Mouse (Mus musculus) embryonic fibroblast, embryonic 13.5 days (primary cell): ENCODE measurements around the gene Zfp142. TPM values are rescaled to one million over a fixed set of nuclear protein-coding genes. Genes with fewer than 3 reads are reported as not detected.

Experiments used
- H3K27ac ChIP-seq: 2 replicates; pipeline ENCODE4 v1.5.1; 2012; ENCODE audit warnings: low read length, control low read depth, inconsistent platforms; ENCODE audit not compliant: insufficient read depth
- H3K4me1 ChIP-seq: 2 replicates; pipeline ENCODE4 v1.6.1; 2011; ENCODE audit warnings: low read length; ENCODE audit not compliant: control insufficient read depth, insufficient read depth
- H3K4me3 ChIP-seq: 2 replicates; pipeline ENCODE4 v1.5.1; 2011; ENCODE audit warnings: mild to moderate bottlenecking, control low read depth, low read length; ENCODE audit not compliant: insufficient read depth
- CTCF ChIP-seq: IDR thresholded peaks from 2 replicates; pipeline ENCODE4 v1.5.1; 2011; ENCODE audit warnings: mild to moderate bottlenecking, control low read depth, low read length, moderate library complexity, borderline replicate concordance; ENCODE audit not compliant: insufficient read depth
- POLR2A ChIP-seq: IDR thresholded peaks from 2 replicates; pipeline ENCODE4 v1.6.1; 2011; ENCODE audit warnings: low read depth, mild to moderate bottlenecking, control low read depth, low read length, moderate library complexity
- polyA plus RNA-seq: library from polyadenylated mRNA; stranded (reverse); fragments of >200 nt; gene quantifications from 2 replicates; pipeline ENCODE4 v1.2.4, GENCODE M21; 2011; ENCODE audit warnings: low read depth; ENCODE audit not compliant: missing spikeins, insufficient read length

Gene Zfp142
- polyA plus RNA-seq, 1 experiment: 15.1 TPM

GRCm38 (mm10) chr1:74584616-74585398, 3.2 kb downstream of the Zfp142 start:
- TF ChIP-seq CTCF (no peak), POLR2A (no peak)
- peaks cover 8% of the 10 kb centered on the region; the same call in 1 of the 2 replicates for H3K4me1 ChIP-seq
- H3K4me3 ChIP-seq: no peak overlapping the region
- H3K27ac ChIP-seq: no peak overlapping the region

GRCm38 (mm10) chr1:74582621-74583020, 5.4 kb downstream of the Zfp142 start:
- Histone ChIP-seq H3K27ac (no peak overlapping the region), H3K4me3 (no peak overlapping the region), H3K4me1 (peaks cover 8% of the 10 kb centered on the region; the same call in 1 of the 2 replicates)
- TF ChIP-seq CTCF: no peak
- no peak for TF ChIP-seq POLR2A

GRCm38 (mm10) chr1:74569739-74570719, 18.0 kb downstream of the Zfp142 start:
- Histone ChIP-seq H3K27ac (no peak overlapping the region), H3K4me1 (no peaks in the 10 kb centered on the region)
- TF ChIP-seq CTCF (no peak), POLR2A (no peak)

GRCm38 (mm10) chr1:74565834-74566233, 22.2 kb downstream of the Zfp142 start:
- H3K4me3 ChIP-seq: no peak overlapping the region
- H3K27ac ChIP-seq: no peak overlapping the region
- TF ChIP-seq POLR2A: no peak
- no peak for TF ChIP-seq CTCF
- H3K4me1 ChIP-seq: no peaks in the 10 kb centered on the region

More at GRCm38 (mm10) chr1:74569739-74570719, 18.0 kb downstream of the Zfp142 start:
- H3K4me3 ChIP-seq: no peak overlapping the region

GRCm38 (mm10) chr1:74559061-74559460, 29.0 kb downstream of the Zfp142 start:
- no peaks in the 10 kb centered on the region for H3K4me1 ChIP-seq
- H3K4me3 ChIP-seq: no peak overlapping the region
- no peak for TF ChIP-seq POLR2A
- no peak for TF ChIP-seq CTCF
- no peak overlapping the region for H3K27ac ChIP-seq

GRCm38 (mm10) chr1:74544184-74544583, 43.9 kb downstream of the Zfp142 start, which contains the start of gene Usp37:
Usp37 (minus strand) TSS chr1:74544284.
- no peak within 1 kb of the TSS for H3K27ac ChIP-seq
- H3K4me3 ChIP-seq: no peak within 1 kb of the TSS
- H3K4me1 ChIP-seq: no peaks in the 10 kb centered on the region
- TF ChIP-seq CTCF: no peak

GRCm38 (mm10) chr1:74542451-74542961, 45.5 kb downstream of the Zfp142 start, which contains the start of gene Plcd4:
Plcd4 (plus strand) TSS chr1:74542888.
- Histone ChIP-seq H3K27ac (no peak within 1 kb of the TSS), H3K4me1 (no peaks in the 10 kb centered on the region), H3K4me3 (no peak within 1 kb of the TSS)
- TF ChIP-seq CTCF: no peak
- TF ChIP-seq POLR2A: no peak

- H3K4me1 ChIP-seq: no peaks in the 10 kb centered on the region
- H3K4me3 ChIP-seq: no peak overlapping the region
- no peak overlapping the region for H3K27ac ChIP-seq
- TF ChIP-seq POLR2A (no peak), CTCF (no peak)
Observed at GRCm38 (mm10) chr1:74538650-74539049, 49.4 kb downstream of the Zfp142 start.

- no peak overlapping the region for H3K4me3 ChIP-seq
- no peaks in the 10 kb centered on the region for H3K4me1 ChIP-seq
- TF ChIP-seq CTCF: no peak
- no peak for TF ChIP-seq POLR2A
- H3K27ac ChIP-seq: no peak overlapping the region
Observed at GRCm38 (mm10) chr1:74528589-74528988, 59.5 kb downstream of the Zfp142 start.
